Mouse (Mus musculus): ENCODE measurements at regions not wholly inside any gene's neighbourhood (a gene's known extent, or its start where the extent isn't known, plus 50 kb on each side); places are given as distances from the start of the nearest gene placed in this dataset.
A peak's percentile ranks its signal among the peaks of the same experiment; 100 is the strongest.

DNA sequence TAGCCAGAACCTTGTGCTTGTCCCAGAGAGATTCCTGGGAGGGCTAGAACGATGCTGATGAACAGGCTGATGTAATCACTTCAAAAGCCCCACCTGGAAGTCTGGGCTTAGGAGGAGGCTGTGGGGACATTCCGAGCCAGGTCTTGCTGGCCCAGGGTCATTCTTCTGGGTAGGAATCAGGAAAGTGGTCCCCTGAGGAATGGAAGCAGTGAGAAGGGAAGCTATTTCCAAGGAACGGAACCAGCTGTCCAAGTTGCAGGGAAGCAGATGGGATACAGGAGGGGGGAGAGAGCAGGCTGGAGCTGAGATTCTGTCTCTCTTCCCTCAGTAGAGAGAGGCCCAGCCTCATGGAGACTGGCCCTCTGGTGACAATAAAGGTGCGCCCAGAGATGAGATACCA, 243.9 kb downstream of the Tcf7l2 start:
- no peak for DNase-seq (ENCODE audit: inconsistent ontology term)

DNA sequence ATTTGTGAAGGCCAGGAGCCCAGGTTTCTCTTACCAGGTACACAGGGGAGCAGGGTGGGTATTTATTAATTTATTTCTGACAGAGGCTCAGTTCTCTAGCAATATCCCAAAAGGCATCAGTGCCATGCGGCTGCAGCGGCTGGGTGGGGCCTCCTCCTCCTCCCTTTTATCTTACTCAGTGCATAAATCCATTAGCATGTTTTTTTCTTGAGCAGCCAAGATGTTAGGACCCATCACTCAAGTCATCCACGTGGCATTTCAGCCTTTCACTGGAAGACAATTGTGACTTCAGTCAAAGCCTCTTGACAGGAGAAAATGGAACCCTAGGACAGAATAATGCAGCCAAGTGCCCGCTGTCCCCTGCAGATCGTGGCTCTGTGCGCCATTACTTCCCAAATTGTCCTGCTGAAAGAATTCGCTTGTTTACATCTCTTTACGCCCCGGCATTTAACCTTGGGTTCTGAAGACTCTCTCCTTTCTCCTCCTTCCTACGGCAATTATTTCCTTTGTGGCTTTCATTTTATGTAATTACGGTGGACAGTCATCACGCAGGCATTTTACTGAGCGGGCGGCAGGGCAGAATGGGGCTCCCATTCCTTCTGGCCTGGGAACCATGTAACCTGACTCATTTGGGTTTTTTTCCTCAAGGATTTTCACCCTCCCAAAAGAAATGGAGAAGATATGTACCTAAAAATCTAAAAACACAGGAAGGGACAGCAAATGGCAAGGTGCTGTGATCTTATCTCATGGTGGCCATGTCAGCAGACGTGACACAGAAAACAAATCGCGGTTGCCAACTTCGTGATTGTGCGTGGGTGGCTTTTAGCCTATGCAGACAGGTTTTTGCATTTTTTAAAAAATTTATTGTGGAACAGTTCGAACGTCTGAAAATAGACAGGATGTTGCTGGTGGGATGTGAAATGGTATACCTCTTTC, 250.4 kb downstream of the Tcf7l2 start:
- peak; percentile 74 for DNase-seq (ENCODE audit: inconsistent ontology term)

DNA sequence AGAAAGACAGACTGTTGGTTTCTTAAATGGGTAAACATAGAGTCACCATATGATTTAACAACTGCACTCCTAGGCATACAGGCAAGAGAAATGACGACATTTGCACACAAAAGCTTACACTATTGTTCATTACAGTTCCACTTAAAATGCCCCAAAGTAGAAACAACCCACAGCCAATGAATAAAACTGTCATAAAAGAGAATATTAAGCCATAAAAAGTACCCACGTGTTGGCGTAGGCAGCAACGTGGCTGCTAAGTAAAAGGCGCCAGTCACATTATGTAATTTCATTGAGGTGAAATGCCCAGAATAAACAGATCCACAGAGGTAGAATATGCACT, 251.1 kb downstream of the Tcf7l2 start:
- no peak for DNase-seq (ENCODE audit: inconsistent ontology term)

DNA sequence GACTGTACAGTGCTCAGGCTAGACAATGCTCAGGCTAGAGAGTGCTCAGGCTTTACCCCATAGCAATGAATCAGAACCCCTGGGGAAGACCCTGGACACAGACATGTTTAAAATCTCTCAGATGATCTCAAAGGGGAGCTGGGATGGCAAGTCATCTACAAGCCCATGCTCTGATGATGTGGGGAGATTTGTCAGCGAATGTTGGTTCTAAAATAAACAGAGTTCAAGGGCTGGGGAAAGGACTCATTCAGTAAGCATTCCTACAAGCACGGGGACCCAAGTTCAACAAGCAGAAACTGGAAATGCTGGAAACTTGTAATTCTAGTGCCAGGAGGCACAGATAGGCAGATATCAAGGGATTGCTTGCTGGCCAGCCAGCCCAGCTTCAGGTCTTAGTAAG, 254.1 kb downstream of the Tcf7l2 start:
- DNase-seq (ENCODE audit: inconsistent ontology term): no peak

DNA sequence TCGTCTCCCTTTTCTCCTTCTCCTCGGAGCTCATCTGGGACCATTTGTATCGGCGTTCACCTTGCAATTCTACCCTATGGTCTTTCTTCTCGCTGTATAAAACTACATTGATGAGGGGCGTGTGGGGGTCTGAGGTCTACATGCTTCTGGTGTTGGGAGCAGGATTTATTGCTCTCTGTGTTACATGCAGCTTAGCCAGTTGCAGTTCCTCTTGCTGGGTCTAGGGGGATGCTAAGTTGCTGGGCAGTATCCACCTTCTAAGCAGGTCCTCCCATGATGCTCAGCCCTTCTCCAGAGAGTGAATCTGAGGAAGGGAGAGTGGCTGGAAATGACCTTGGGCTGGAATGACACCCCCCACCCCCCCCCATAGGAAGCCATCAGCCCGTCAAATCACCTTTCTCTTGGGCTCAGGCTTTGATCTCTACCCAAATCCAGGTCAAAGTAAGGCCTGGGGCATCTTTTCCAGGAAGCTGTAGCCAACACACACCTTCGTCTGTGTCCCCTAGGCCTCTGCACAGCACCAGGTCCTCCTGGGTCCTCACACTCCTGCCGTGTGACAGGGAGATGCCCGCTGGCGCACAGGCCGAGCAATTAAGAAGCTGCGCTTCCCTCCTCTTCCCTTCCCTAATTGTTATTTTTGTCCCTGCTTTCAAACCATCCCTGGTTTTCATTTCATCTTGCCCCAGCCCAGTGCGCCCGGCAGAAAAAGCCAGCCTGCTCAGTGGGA, 257.0 kb downstream of the Tcf7l2 start:
- DNase-seq (ENCODE audit: inconsistent ontology term): no peak

DNA sequence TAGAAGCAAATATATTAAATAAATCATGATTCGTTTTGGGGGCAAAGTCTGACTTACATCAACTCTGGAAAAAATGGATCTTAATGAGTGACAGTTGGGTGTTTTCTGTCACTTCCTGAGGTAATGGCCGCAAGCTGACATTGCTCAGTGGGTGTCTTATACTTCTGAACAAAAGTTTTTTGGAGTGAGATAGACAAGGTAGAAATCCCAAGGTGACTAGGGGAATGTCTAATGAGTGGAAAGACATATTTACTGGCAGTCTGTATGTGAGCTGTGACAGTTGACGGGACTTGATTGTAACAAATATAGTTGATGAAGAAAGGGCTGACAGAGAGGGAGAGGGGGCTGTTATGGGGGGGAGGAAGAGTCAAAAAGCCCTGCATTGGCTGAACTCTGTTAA, 257.8 kb downstream of the Tcf7l2 start:
- DNase-seq (ENCODE audit: inconsistent ontology term): no peak

DNA sequence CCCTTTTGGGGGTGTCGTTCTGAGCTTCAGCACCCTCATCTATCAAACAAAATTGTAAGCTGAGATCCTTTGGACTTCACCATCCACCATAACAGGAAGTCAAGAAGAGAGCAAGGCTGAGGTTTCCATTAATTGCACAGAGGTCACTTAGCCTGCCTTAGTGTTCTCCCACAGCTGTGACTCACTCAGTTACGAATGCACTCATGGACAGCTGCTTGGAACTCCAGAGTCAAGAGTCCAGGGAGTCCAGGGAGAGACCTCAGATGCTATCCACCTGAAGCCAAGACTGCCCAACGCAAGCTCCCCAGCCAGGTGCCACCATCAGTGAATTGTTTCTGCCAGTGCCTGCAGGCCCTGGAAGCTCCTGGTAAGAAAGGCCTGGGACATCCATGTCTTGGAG, 259.8 kb downstream of the Tcf7l2 start:
- DNase-seq (ENCODE audit: inconsistent ontology term): no peak

DNA sequence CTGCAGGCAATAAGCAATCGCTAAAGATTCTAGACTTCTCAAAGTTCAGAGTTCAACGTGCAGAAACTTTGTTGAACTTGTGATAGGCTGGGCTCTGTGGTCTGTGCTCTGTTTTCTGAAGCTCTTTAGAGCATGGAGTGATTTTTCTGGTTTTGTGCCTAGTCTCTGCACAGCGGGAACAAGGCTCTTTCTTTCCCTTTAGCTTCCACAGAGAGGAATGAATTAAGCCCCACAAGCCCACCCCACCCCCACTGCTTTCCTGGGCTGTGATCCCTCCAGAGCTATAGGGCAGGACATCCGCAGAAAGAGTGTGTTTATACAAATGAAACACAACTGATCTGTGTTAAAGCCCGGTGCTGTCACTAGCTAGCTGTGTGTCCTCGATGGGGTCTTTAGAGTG, 264.3 kb downstream of the Tcf7l2 start:
- DNase-seq (ENCODE audit: inconsistent ontology term): no peak

DNA sequence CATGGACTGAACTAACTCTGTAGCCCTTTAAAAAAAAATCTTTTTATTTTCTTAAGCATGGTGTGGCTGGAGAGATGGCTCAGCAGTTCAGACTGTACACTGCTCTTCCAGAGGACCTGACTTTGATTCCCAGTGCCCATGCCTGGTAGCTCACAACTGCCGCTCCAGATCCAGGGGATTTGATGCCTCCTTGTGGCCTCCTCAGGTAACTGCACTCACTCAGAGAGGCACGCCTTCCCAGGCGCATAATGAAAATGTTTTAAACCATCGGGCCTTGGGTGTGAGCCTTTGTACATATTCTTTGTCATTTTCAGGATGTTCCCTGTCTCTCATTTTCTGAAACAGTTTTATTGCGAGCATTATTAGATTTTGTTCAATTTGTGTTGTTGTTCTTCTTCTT, 265.8 kb downstream of the Tcf7l2 start:
- DNase-seq (ENCODE audit: inconsistent ontology term): no peak

DNA sequence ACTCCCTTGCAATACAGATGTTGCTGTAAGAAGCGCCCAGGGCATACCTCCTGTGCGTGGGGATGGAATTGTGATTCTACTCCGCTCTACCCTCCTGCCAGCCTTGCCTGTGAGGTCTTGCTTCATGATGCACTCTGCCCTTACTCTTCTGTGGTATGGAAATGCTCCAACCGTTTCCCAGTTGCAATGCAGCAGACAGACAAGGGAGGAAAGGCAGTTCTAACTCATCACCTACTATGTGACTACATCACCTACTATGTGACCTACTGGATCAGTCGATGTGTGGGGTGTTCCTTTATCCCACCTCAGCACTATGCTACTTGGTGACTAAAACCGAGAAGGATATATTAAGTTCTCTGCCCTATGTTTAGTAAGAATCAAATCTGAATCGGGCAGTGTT, 269.1 kb downstream of the Tcf7l2 start:
- no peak for DNase-seq (ENCODE audit: inconsistent ontology term)

DNA sequence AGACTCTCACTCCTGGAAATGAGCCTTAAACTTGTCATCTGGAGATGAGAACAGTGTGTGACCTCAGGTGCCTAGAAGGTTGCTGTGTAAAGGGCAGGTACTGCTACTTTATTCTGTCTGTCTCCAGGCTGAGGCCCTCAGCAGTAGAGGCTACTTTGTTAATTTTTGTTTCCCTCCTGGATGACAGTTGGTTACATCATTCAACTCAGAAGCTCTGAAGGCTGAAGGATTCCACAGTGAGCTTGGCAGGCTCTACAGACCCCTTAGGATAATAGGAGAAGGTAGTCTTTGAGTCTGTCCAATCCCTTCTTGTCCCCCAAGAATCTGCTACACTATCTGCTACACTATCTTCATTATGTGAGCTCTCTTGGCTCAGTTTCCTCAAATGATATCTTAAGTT, 269.7 kb downstream of the Tcf7l2 start:
- DNase-seq (ENCODE audit: inconsistent ontology term): no peak

DNA sequence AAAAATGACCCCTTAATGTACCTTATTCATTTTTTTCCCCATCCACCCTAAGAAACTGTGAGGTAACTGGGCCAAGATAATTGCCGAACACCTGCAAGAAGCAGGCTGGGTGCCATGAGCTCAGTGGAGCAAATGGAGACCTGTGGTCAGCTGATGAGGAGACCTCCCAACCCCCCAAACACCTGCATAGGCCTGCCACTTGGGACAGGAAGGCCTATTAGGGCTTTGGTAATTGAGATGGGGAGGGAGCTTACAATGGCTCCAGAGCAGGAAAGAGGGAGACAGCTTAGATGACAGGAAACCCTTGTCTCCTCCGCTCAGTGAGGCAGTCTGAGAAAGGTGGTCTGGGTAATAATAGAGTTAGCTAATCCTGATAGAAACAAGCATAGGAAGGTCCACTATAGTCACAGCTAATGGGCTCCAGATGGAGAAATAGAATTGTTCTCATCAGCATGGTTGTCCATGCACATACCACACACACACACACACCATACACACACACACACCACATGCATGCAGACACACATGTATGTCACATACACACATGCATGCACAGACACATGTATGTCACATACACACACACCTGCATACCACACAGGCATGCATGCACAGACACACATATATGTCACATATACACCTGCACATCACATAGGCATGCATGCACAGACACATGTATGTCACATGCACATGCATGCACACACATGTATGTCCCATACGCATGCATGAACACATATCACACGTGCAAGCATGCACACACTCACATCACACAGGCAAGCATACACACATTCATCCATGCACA, 270.2 kb upstream of the Habp2 start:
- no peak for DNase-seq (ENCODE audit: inconsistent ontology term)

DNA sequence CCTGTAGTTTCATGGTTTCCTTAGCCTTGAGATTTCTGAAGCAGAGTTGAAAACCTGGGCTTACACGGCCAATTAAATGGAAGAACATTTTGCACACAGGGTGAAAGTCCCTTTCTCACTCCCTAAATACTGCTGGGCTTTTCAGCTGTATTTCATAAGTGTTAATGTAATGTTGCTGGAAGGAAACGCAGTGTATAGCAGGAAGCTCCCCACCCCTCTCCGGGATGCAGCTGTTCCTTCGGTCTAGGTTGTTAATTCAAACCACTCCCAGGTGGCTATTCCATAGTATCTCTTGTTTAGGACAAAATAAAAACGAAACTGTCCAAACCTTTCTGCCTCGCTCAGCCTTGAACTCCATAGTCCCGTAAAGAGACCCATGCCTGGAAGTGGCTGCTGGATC, 269.4 kb upstream of the Habp2 start:
- no peak for DNase-seq (ENCODE audit: inconsistent ontology term)

DNA sequence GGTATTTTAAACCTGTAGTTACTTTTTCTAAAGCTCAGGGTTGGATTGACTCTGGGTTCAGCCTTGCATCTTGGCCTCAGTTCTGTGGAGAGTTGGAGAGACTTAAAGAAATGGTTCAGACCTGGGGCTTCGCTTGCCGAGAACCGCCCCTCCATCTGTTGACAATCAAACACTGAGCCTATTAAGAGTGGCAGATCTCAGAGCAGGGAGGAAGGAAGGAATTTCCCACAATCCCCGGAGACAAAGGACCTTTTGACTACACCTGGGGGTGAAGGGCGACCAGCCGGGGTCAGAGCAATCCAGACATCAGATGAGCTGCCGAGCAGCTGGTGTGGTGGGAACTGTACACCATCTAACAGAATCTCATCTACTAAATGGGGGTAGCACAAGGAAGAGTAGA, 267.8 kb upstream of the Habp2 start:
- no peak for DNase-seq (ENCODE audit: inconsistent ontology term)

DNA sequence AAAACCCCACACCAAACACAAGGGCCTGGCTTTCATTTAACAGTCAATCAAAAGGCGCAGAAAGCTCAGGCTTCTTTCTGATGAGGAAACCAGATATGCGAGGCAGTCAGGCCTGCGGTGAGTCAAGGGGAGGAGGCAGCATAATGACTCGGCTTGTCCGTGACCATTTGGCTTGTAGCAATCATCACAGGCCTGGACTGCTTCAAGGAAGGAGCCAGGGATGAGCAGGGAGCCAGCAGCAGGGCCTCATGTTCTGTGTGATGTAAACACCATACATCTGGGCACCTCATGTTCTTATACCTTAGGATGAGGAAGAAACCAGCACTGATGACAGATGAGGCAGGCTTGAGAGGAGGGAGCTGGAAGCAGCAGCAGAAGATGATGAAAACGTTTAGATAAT, 264.6 kb upstream of the Habp2 start:
- DNase-seq (ENCODE audit: inconsistent ontology term): peak; percentile 52

DNA sequence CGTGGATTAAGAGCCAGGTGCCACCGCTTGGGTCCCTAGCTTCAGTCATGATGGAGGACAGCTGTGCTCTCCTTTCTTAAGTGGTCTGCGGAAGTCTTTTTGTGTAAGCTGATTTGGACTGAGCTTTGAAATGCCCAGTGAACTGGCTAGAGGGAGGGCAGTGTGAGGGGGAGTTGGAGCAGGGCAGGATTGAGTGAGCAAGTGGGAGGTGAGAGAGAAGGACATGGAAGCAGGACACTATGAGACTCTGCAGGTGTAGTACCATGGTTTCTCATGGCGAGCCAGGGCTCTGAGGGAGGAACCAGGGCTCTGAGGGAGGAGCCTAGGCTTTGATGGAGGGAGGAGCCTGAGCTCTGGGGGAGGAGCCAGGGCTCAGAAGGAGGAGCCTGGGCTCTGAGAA, 262.3 kb upstream of the Habp2 start:
- DNase-seq (ENCODE audit: inconsistent ontology term): no peak

DNA sequence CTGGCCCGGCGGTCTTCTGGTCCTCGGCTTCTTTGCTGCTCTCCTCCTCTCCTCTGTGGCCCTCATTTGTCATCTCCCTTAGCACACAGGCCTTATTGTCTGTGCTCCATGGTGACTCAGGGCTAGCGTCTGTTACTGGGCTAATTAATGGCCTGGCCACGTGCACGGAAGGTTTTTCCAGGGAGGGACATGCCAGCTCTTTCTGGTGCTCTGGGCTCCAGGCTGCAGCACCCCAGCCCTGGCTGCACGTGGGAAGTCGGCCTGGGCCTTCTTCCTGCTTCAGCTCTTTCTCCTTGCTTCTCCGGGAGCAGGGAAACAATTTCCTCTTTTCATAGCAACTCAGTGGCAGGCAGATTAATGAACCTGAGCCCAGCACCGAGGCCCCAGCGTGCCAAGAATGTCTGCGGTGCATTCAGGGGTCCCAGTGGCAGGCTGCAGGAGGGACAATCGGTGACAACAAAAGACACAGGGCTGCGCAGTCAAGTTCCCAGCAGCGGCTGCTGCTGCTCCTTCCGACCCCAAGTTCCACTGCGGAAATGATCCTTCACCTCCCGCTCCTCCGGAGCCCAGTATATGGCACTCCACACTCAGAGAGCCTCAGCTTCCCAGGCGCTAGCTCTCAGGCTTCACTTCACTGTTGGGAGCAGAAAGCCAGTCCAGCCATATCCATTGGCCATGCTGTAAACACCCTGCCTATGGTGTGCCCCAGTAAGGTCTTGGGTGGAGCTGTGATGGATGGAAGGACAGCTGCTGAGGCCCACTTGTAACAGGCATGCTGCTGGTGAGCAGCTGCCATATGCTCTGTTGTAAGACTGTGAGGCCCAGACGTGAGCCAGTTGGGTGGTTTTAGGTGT, 257.3 kb upstream of the Habp2 start:
- DNase-seq (ENCODE audit: inconsistent ontology term): peak; percentile 96

DNA sequence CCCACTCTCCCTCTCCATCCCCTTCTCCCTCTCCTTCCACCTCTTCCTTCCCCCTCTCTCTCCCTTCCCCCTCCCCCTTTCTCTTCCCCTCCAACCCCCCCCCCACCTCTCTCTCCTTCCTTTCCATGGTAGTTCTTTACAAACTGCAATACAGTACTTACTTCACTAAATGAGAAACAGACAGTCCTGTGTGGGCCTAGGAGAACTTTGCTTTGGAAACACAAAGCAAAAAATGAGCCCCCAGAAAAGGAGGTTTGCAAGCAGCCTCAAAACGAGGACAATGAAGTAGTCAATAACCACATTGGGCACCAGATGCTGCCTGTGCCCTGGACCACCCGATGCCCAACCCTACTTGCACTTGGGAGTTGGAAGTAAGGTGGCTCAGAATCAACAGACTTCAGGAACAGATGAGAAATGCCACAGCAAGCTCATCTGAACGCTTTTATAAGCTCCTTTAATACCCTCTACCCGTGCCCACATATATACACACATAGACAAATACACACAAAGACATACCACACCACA, 256.5 kb upstream of the Habp2 start:
- DNase-seq (ENCODE audit: inconsistent ontology term): no peak

DNA sequence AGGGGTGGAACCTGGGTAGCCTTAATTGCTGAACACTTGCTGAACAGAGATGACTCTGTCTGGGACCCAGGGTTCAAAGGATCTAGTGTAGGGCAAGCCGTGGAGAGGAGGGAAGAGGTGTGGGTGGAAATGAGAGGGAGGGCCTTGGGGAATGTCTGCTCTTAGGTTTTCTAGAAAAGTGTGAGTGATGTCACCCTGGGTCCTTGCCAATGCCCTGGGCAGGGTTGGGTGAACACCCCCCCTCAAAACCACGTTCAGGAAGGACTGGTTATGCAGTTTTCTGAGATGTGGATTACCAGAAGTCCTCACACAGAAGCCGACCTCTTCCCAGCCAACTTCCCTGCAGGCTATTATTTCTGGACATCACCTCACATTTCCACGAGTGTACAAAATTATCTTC, 252.4 kb upstream of the Habp2 start:
- DNase-seq (ENCODE audit: inconsistent ontology term): peak; percentile 27

DNA sequence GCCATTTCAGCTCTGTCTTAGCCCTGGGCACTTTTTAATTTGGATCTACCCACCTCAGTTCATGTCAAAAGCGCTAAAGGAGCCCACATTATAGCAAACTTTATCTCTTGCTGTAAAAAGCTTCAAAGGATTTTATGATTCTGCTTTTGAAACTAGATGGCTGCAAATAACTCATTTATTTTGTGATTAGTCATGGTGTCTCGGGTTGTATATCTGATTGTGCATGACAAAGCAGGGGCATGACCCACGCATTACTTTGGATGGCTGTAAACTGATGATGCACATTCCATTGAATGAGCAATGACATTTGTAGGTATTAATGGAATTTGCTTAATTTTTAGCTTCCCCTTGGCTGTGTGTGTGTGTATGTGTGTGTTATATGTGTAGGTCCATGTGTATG, 249.4 kb upstream of the Habp2 start:
- peak; percentile 75 for DNase-seq (ENCODE audit: inconsistent ontology term)
